Mouse (Mus musculus) cortical plate, adult 2 months (tissue): ENCODE data around the gene Gm5737.

Experiments used
- CTCF ChIP-seq: fragments of 200-500 bp; IDR thresholded peaks from 2 replicates; pipeline ENCODE4 v1.5.1; 2011; ENCODE audit warnings: mild to moderate bottlenecking, control low read depth, low read length; ENCODE audit not compliant: insufficient read depth; ENCODE audit errors: extremely low read depth
- POLR2A ChIP-seq: fragments of 200-500 bp; IDR thresholded peaks from 2 replicates; pipeline ENCODE4 v1.6.1; 2011; ENCODE audit warnings: mild to moderate bottlenecking, low read length, control low read depth; ENCODE audit not compliant: insufficient read depth; ENCODE audit errors: extremely low read depth

- no peak for TF ChIP-seq CTCF
- no peak for TF ChIP-seq POLR2A
Measured at GRCm38 (mm10) chr7:120838436-120839160, 26.4 kb downstream of the Gm5737 start.
